In genomic region chr1:156763280-156763679, GRCm38 (mm10) we compare ENCODE assay signal across 18 mouse cellular contexts. TPM values are rescaled to one million over a fixed set of nuclear protein-coding genes. Genes with fewer than 3 reads are reported as not detected.
DNase-seq lines count a peak whose midpoint lies in the region; ATAC-seq lines count a peak whose summit lies in the region.
"Had no signal": no experiment of that assay in that cellular context is flagged by ENCODE, and none has a peak within 500 bp of the region (broad histone marks: within the 10 kb centered on the region; RNA-seq: fewer than 3 reads in every experiment).

No protein-coding gene starts in this region.

- H3K4me1 ChIP-seq in embryonic facial prominence, embryonic 12.5 days, result peaks cover 27% of the 10 kb centered on the region
- H3K4me1 ChIP-seq in embryonic facial prominence, embryonic 14.5 days (ENCODE audit: control insufficient read depth, insufficient read depth, low read length), result peaks cover 32% of the 10 kb centered on the region

- H3K4me2 ChIP-seq in embryonic facial prominence, embryonic 12.5 days (replicated peaks), result no peak overlapping the region
- no peak overlapping the region for H3K4me2 ChIP-seq in embryonic facial prominence, embryonic 14.5 days (ENCODE audit: low read depth, low read length)
- H3K4me2 ChIP-seq: heart, embryonic 13.5 days; hindbrain, embryonic 13.5 days had no signal

- 0 out of 2 replicates have a peak, but pooled peaks cover 9% of the 10 kb centered on the region for H3K9me3 ChIP-seq in embryonic facial prominence, embryonic 12.5 days
- H3K9me3 ChIP-seq in embryonic facial prominence, embryonic 14.5 days (ENCODE audit: control insufficient read depth, low read length), result peaks cover 17% of the 10 kb centered on the region; the same call in 1 of the 2 replicates

- no peak for ATAC-seq in embryonic facial prominence, embryonic 12.5 days (ENCODE audit: insufficient number of reproducible peaks, insufficient read depth, low FRiP score, low TSS enrichment)
- no peak for ATAC-seq in embryonic facial prominence, embryonic 14.5 days (ENCODE audit: low read depth)
- no peak for ATAC-seq in megakaryocyte, adult 5-6 weeks (ENCODE audit: poor library complexity, severe bottlenecking)
- ATAC-seq: forebrain, embryonic 14.5 days; hindbrain, postnatal 0 days had no signal

- no peak overlapping the region for H3K9ac ChIP-seq in embryonic facial prominence, embryonic 12.5 days
- H3K9ac ChIP-seq in embryonic facial prominence, embryonic 14.5 days (ENCODE audit: low read depth, low read length), result no peak overlapping the region
- H3K9ac ChIP-seq: heart, embryonic 13.5 days; hindbrain, embryonic 13.5 days had no signal

- peak overlapping the region; percentile 78; the same call in 1 of the 2 replicates for H3K27ac ChIP-seq in embryonic facial prominence, embryonic 12.5 days
- H3K27ac ChIP-seq in embryonic facial prominence, embryonic 14.5 days (replicated peaks; ENCODE audit: low read depth, low read length), result peak overlapping the region; percentile 92
- H3K27ac ChIP-seq: forebrain, embryonic 10.5 days; heart, embryonic 13.5 days; hindbrain, embryonic 13.5 days; hindbrain, postnatal 0 days had no signal

- intact Hi-C loops in heart, postnatal 10 days (cut with DNase I), result no loop called here

- H3K4me3 ChIP-seq in embryonic facial prominence, embryonic 12.5 days, result no peak overlapping the region
- no peak overlapping the region for H3K4me3 ChIP-seq in embryonic facial prominence, embryonic 14.5 days (ENCODE audit: low read depth, low read length)
- H3K4me3 ChIP-seq: forebrain, embryonic 10.5 days; heart, embryonic 13.5 days; hindbrain, embryonic 13.5 days had no signal

- WGBS in embryonic facial prominence, embryonic 12.5 days, result 91% methylated on average over 6 of the region's 6 CpGs
- 88% methylated on average over 6 of the region's 6 CpGs for WGBS in embryonic facial prominence, embryonic 14.5 days

- H3K27me3 ChIP-seq in embryonic facial prominence, embryonic 12.5 days, result no peaks in the 10 kb centered on the region
- no peaks in the 10 kb centered on the region for H3K27me3 ChIP-seq in embryonic facial prominence, embryonic 14.5 days (replicated peaks; ENCODE audit: control insufficient read depth, insufficient read depth, low read length)
- H3K27me3 ChIP-seq: heart, embryonic 13.5 days; hindbrain, embryonic 13.5 days had no signal

- H3K36me3 ChIP-seq in embryonic facial prominence, embryonic 12.5 days, result no peaks in the 10 kb centered on the region
- H3K36me3 ChIP-seq in embryonic facial prominence, embryonic 14.5 days (ENCODE audit: control insufficient read depth, insufficient read depth, low read length), result no peaks in the 10 kb centered on the region
- H3K36me3 ChIP-seq: forebrain, embryonic 10.5 days; heart, embryonic 13.5 days; hindbrain, embryonic 13.5 days had no signal

- DNase-seq in heart, adult 11 months, result peak; percentile 95
- DNase-seq in heart, postnatal 10 days, result no peak
- DNase-seq in embryonic facial prominence, embryonic 14.5 days (ENCODE audit: low spot score), result no peak
- DNase-seq in skeletal muscle tissue, adult 2 months (ENCODE audit: low read depth, low spot score), result peak; percentile 74
- DNase-seq in lung, postnatal 10 days, result no peak
- DNase-seq: adrenal gland, adult 2 months; adrenal gland, postnatal 25 days; cerebellum, adult 18-20 months; cerebellum, adult 9-11 months; cerebellum, postnatal 36 days; kidney, adult 11 months had no signal

RNA-seq across cellular contexts. Expression of gene Fam20b, which starts 44.4 kb away (rescaled TPM):
- total RNA-seq in heart, postnatal 10 days (2021), result 10 to 100 TPM; 45.0 to 47.7 TPM
- 26.0 and 26.2 TPM in 2 replicates for polyA plus RNA-seq in embryonic facial prominence, embryonic 12.5 days (2016; fragmentation: Nextera tagmentation; extraction: Ambion mirVana)
- 30.0 and 31.1 TPM in 2 replicates for polyA plus RNA-seq in embryonic facial prominence, embryonic 14.5 days (2014; fragmentation: Nextera tagmentation; extraction: Ambion mirVana)
- 14.7 and 15.7 TPM in 2 replicates for total RNA-seq in megakaryocyte, adult 5-6 weeks (2015)
- 37.9 and 41.6 TPM in 2 replicates for total RNA-seq in megakaryocyte, adult 5-6 weeks (2017)

Comparison
In these comparisons a context has a peak if more than half of its experiments do, and no peak if none do; other contexts are left out.
1. DNase-seq: peak in heart, adult 11 months (single experiment) and skeletal muscle tissue, adult 2 months (single experiment); none in heart, postnatal 10 days (0 of 2), embryonic facial prominence, embryonic 14.5 days (single experiment) and lung, postnatal 10 days (single experiment).